Comparison of ENCODE assay signal across 11 mouse cellular contexts in the genomic region with DNA sequence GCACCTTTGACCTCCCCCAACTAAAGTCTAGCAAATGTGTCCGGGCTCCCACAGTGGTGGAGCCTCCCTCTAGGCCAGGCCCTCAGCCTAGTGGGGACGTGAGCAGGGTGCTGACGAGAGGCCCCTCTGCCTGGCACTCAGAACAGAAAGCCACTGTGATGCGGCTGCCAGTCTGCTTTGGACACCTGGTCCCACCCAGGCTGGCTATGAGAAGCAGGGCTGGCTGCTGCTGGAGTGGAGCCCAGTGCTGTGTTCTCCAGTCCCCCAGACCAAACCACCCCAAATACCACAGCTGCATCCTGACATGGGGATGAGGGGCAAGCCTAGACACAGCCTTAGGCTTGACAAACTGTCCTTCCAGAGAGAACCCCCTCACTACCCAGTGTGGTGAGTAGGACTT. TPM values are rescaled to one million over a fixed set of nuclear protein-coding genes. Genes with fewer than 3 reads are reported as not detected.
A peak's percentile ranks its signal among the peaks of the same experiment; 100 is the strongest.
DNase-seq lines count a peak whose midpoint lies in the region; ATAC-seq lines count a peak whose summit lies in the region.
"Had no signal": no experiment of that assay in that cellular context is flagged by ENCODE, and none has a peak within 500 bp of the region (broad histone marks: within the 10 kb centered on the region; RNA-seq: fewer than 3 reads in every experiment).

No protein-coding gene starts in this region.

- DNase-seq in cerebellum, postnatal 10 days: peak; percentile 57 to 73
- no peak for DNase-seq in cerebellum, adult 9-10 months
- DNase-seq in left cerebral cortex, postnatal 4 days: peak; percentile 71
- no peak for DNase-seq in left cerebral cortex, adult 9 months (ENCODE audit: low spot score in 2 of 2)
- DNase-seq in spleen, postnatal 36 days (ENCODE audit: low spot score in 2 of 2): no peak
- no peak for DNase-seq in ovary, postnatal 10 days (ENCODE audit: low spot score)
- DNase-seq: adrenal gland, postnatal 36 days; gastrocnemius, postnatal 10 days had no signal

- H3K9me3 ChIP-seq in forebrain, embryonic 12.5 days: no peaks in the 10 kb centered on the region
- H3K9me3 ChIP-seq in midbrain, embryonic 13.5 days: no peaks in the 10 kb centered on the region
- H3K9me3 ChIP-seq: intestine, embryonic 15.5 days had no signal

- ATAC-seq in forebrain, embryonic 12.5 days (ENCODE audit: low FRiP score): 0 out of 2 replicates have a peak, but pooled peaks have one; percentile 1
- ATAC-seq in midbrain, embryonic 13.5 days: 0 out of 2 replicates have a peak, but pooled peaks have one; percentile 15
- ATAC-seq: intestine, embryonic 15.5 days had no signal

- H3K27ac ChIP-seq in forebrain, embryonic 12.5 days: peak overlapping the region; percentile 26; the same call in 1 of the 2 replicates
- H3K27ac ChIP-seq in midbrain, embryonic 13.5 days: no peak overlapping the region
- H3K27ac ChIP-seq: intestine, embryonic 15.5 days had no signal

- peaks cover 60% of the 10 kb centered on the region for H3K4me1 ChIP-seq in forebrain, embryonic 12.5 days
- H3K4me1 ChIP-seq in midbrain, embryonic 13.5 days (replicated peaks): peaks cover 74% of the 10 kb centered on the region

- no peaks in the 10 kb centered on the region for H3K27me3 ChIP-seq in forebrain, embryonic 12.5 days
- H3K27me3 ChIP-seq in midbrain, embryonic 13.5 days: no peaks in the 10 kb centered on the region
- H3K27me3 ChIP-seq: intestine, embryonic 15.5 days had no signal

- H3K9ac ChIP-seq in forebrain, embryonic 12.5 days: no peak overlapping the region
- H3K9ac ChIP-seq in midbrain, embryonic 13.5 days (replicated peaks): no peak overlapping the region
- H3K9ac ChIP-seq: intestine, embryonic 15.5 days had no signal

- H3K4me3 ChIP-seq in forebrain, embryonic 12.5 days (replicated peaks): no peak overlapping the region
- H3K4me3 ChIP-seq in midbrain, embryonic 13.5 days (replicated peaks): no peak overlapping the region
- H3K4me3 ChIP-seq: intestine, embryonic 15.5 days had no signal

- no peak overlapping the region for H3K4me2 ChIP-seq in forebrain, embryonic 12.5 days
- no peak overlapping the region for H3K4me2 ChIP-seq in midbrain, embryonic 13.5 days (replicated peaks)
- H3K4me2 ChIP-seq: intestine, embryonic 15.5 days had no signal

- 80% methylated on average over 4 of the region's 4 CpGs for WGBS in forebrain, embryonic 12.5 days
- 75% methylated on average over 4 of the region's 4 CpGs for WGBS in midbrain, embryonic 13.5 days

- peaks cover 7% of the 10 kb centered on the region; the same call in 1 of the 2 replicates for H3K36me3 ChIP-seq in forebrain, embryonic 12.5 days (replicated peaks)
- H3K36me3 ChIP-seq in midbrain, embryonic 13.5 days: peaks cover 3% of the 10 kb centered on the region; the same call in 1 of the 2 replicates
- H3K36me3 ChIP-seq: intestine, embryonic 15.5 days had no signal

- intact Hi-C loops in left cerebral cortex, postnatal 4 days (cut with DNase I): no loop called here

RNA-seq across cellular contexts. Expression of a gene that starts 42.4 kb away (rescaled TPM):
- 10 to 100 TPM; 35.9 to 40.3 TPM for total RNA-seq in left cerebral cortex, postnatal 4 days (2021)
- 28.8 and 30.4 TPM in 2 replicates for polyA plus RNA-seq in forebrain, embryonic 12.5 days (2016; fragmentation: Nextera tagmentation; extraction: Ambion mirVana)
- polyA plus RNA-seq in midbrain, embryonic 13.5 days (2015; fragmentation: Nextera tagmentation; extraction: Ambion mirVana): 15.6 and 16.5 TPM in 2 replicates

Comparison
In these comparisons a context has a peak if more than half of its experiments do, and no peak if none do; other contexts are left out.
1. DNase-seq: peak in cerebellum, postnatal 10 days (2 of 2) and left cerebral cortex, postnatal 4 days (single experiment); none in cerebellum, adult 9-10 months (single experiment), left cerebral cortex, adult 9 months (0 of 2), spleen, postnatal 36 days (0 of 2) and ovary, postnatal 10 days (single experiment).